ENCODE assay signal across 14 mouse cellular contexts in the genomic region with DNA sequence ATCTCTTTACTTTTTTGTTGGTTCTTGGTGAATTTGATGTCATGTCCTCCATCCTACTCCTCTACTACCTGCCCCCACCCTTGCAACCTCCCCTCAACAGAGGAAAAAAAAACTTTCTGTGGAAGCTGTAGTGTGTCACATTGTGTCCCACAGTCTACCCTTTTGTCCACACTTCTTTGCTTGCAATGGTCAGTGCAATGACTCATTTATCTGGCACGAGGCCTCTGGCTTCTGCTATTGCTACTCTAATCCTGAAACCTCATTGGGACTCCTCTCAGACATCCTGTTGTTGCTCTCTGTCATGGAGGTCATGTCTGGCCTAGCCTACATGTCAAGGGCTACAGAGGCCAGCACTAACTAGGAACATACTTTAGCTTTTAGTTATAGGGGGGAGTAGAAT. TPM values are rescaled to one million over a fixed set of nuclear protein-coding genes. Genes with fewer than 3 reads are reported as not detected.
DNase-seq lines count a peak whose midpoint lies in the region; ATAC-seq and TF ChIP-seq lines count a peak whose summit lies in the region.
"Had no signal": no experiment of that assay in that cellular context is flagged by ENCODE, and none has a peak within 500 bp of the region (broad histone marks: within the 10 kb centered on the region; RNA-seq: fewer than 3 reads in every experiment).

No protein-coding gene starts in this region.

- DNase-seq in heart, adult 8-10 months (ENCODE audit: low spot score): peak; percentile 54
- DNase-seq in heart, embryonic 10.5 days (ENCODE audit: low spot score): no peak
- no peak for DNase-seq in stomach, postnatal 0 days (ENCODE audit: low spot score)
- no peak for DNase-seq in spleen, postnatal 14 days (ENCODE audit: low spot score in 2 of 2)
- DNase-seq: cerebellum, postnatal 14 days; kidney, adult 9 months; lung, adult 2 months; right cerebral cortex, postnatal 14 days had no signal

- H3K4me2 ChIP-seq in stomach, embryonic 14.5 days (replicated peaks; ENCODE audit: low read depth, low read length): no peak overlapping the region
- no peak overlapping the region for H3K4me2 ChIP-seq in stomach, postnatal 0 days (replicated peaks; ENCODE audit: low read depth)
- H3K4me2 ChIP-seq in embryonic facial prominence, embryonic 15.5 days (replicated peaks): no peak overlapping the region
- H3K4me2 ChIP-seq in stomach, embryonic 15.5 days: no peak overlapping the region

- 46% methylated on average over 1 of the region's 1 CpGs for WGBS in heart, embryonic 10.5 days
- WGBS in stomach, embryonic 14.5 days: 55% methylated on average over 1 of the region's 1 CpGs
- 40% methylated on average over 1 of the region's 1 CpGs for WGBS in stomach, postnatal 0 days
- WGBS in embryonic facial prominence, embryonic 15.5 days: 23% methylated on average over 1 of the region's 1 CpGs
- 43% methylated on average over 1 of the region's 1 CpGs for WGBS in stomach, embryonic 15.5 days

- peaks cover 13% of the 10 kb centered on the region; the same call in 1 of the 2 replicates for H3K27me3 ChIP-seq in heart, embryonic 10.5 days (ENCODE audit: insufficient read depth, poor library complexity, severe bottlenecking)
- H3K27me3 ChIP-seq in stomach, embryonic 14.5 days (ENCODE audit: control insufficient read depth, insufficient read depth, low read length): no peaks in the 10 kb centered on the region
- H3K27me3 ChIP-seq in stomach, postnatal 0 days (ENCODE audit: control insufficient read depth, insufficient read depth, low read length): no peaks in the 10 kb centered on the region
- no peaks in the 10 kb centered on the region for H3K27me3 ChIP-seq in embryonic facial prominence, embryonic 15.5 days
- no peaks in the 10 kb centered on the region for H3K27me3 ChIP-seq in stomach, embryonic 15.5 days (replicated peaks)

- peaks cover 6% of the 10 kb centered on the region for H3K4me1 ChIP-seq in heart, embryonic 10.5 days
- H3K4me1 ChIP-seq in stomach, embryonic 14.5 days (ENCODE audit: control insufficient read depth, insufficient read depth, low read length): peaks cover 6% of the 10 kb centered on the region; the same call in 1 of the 2 replicates
- no peaks in the 10 kb centered on the region; the same call in 1 of the 2 replicates for H3K4me1 ChIP-seq in stomach, postnatal 0 days (replicated peaks; ENCODE audit: control insufficient read depth, insufficient read depth)
- H3K4me1 ChIP-seq in embryonic facial prominence, embryonic 15.5 days: peaks cover 2% of the 10 kb centered on the region; the same call in 1 of the 2 replicates
- H3K4me1 ChIP-seq in stomach, embryonic 15.5 days: peaks cover 10% of the 10 kb centered on the region

- TF ChIP-seq EP300 in stomach, postnatal 0 days (optimal IDR thresholded peaks at IDR 0.05): no peak

- no peak for ATAC-seq in stomach, embryonic 14.5 days (ENCODE audit: insufficient number of reproducible peaks, insufficient read depth, low FRiP score, low read depth)
- ATAC-seq in stomach, postnatal 0 days (ENCODE audit: low FRiP score, low TSS enrichment): no peak; the same call in 1 of the 2 replicates
- no peak for ATAC-seq in embryonic facial prominence, embryonic 15.5 days (ENCODE audit: insufficient number of reproducible peaks, low FRiP score, low TSS enrichment, low read depth)
- no peak for ATAC-seq in stomach, embryonic 15.5 days (ENCODE audit: insufficient read depth, low FRiP score, low read depth)
- no peak for ATAC-seq in erythroid progenitor cell, adult 5-6 weeks (replicated peaks; ENCODE audit: low FRiP score, poor library complexity, severe bottlenecking)
- ATAC-seq: forebrain, embryonic 14.5 days had no signal

- no peaks in the 10 kb centered on the region for H3K9me3 ChIP-seq in heart, embryonic 10.5 days
- no peaks in the 10 kb centered on the region for H3K9me3 ChIP-seq in stomach, embryonic 14.5 days (ENCODE audit: control insufficient read depth, low read depth, low read length)
- H3K9me3 ChIP-seq in stomach, postnatal 0 days (ENCODE audit: control insufficient read depth, low read length): no peaks in the 10 kb centered on the region
- no peaks in the 10 kb centered on the region for H3K9me3 ChIP-seq in embryonic facial prominence, embryonic 15.5 days (replicated peaks)
- H3K9me3 ChIP-seq in stomach, embryonic 15.5 days: no peaks in the 10 kb centered on the region

- no peak for TF ChIP-seq CTCF in stomach, postnatal 0 days (IDR thresholded peaks at IDR 0.05; ENCODE audit: low read depth)

- H3K9ac ChIP-seq in stomach, embryonic 14.5 days (replicated peaks; ENCODE audit: low read depth, low read length): no peak overlapping the region
- H3K9ac ChIP-seq in stomach, postnatal 0 days (ENCODE audit: low read length): no peak overlapping the region
- H3K9ac ChIP-seq in embryonic facial prominence, embryonic 15.5 days: no peak overlapping the region
- no peak overlapping the region for H3K9ac ChIP-seq in stomach, embryonic 15.5 days

- H3K27ac ChIP-seq in heart, embryonic 10.5 days: no peak overlapping the region
- H3K27ac ChIP-seq in stomach, embryonic 14.5 days (ENCODE audit: low read length): peak overlapping the region; percentile 77; the same call in 1 of the 2 replicates
- H3K27ac ChIP-seq in stomach, postnatal 0 days (replicated peaks): no peak overlapping the region
- H3K27ac ChIP-seq in embryonic facial prominence, embryonic 15.5 days (replicated peaks): peak overlapping the region; percentile 44; the same call in 1 of the 2 replicates
- peak overlapping the region; percentile 36 for H3K27ac ChIP-seq in stomach, embryonic 15.5 days

- no peak overlapping the region for H3K4me3 ChIP-seq in heart, embryonic 10.5 days
- no peak overlapping the region for H3K4me3 ChIP-seq in stomach, embryonic 14.5 days (ENCODE audit: low read depth, low read length)
- H3K4me3 ChIP-seq in stomach, postnatal 0 days (ENCODE audit: low read depth, low read length): no peak overlapping the region
- H3K4me3 ChIP-seq in embryonic facial prominence, embryonic 15.5 days (replicated peaks): no peak overlapping the region
- no peak overlapping the region for H3K4me3 ChIP-seq in stomach, embryonic 15.5 days (replicated peaks)
- H3K4me3 ChIP-seq: myocyte had no signal

- H3K36me3 ChIP-seq in heart, embryonic 10.5 days: no peaks in the 10 kb centered on the region
- no peaks in the 10 kb centered on the region for H3K36me3 ChIP-seq in stomach, embryonic 14.5 days (ENCODE audit: control insufficient read depth, insufficient read depth, low read length)
- no peaks in the 10 kb centered on the region for H3K36me3 ChIP-seq in stomach, postnatal 0 days (ENCODE audit: control insufficient read depth, insufficient read depth, low read length)
- no peaks in the 10 kb centered on the region for H3K36me3 ChIP-seq in embryonic facial prominence, embryonic 15.5 days
- H3K36me3 ChIP-seq in stomach, embryonic 15.5 days: no peaks in the 10 kb centered on the region

RNA-seq across cellular contexts. Expression of a gene that starts 5.7 kb away (rescaled TPM):
- 10 to 100 TPM; 18.8 to 23.0 (median 19.4) TPM for total RNA-seq in heart, adult 8-10 months (2022)
- polyA plus RNA-seq in heart, embryonic 10.5 days (2016; fragmentation: Nextera tagmentation; extraction: Ambion mirVana): 47.2 and 55.4 TPM in 2 replicates
- polyA plus RNA-seq in stomach, embryonic 14.5 days (2014; fragmentation: Nextera tagmentation; extraction: Ambion mirVana): 69.8 and 76.6 TPM in 2 replicates
- 32.0 and 34.0 TPM in 2 replicates for polyA plus RNA-seq in stomach, postnatal 0 days (2015; fragmentation: Nextera tagmentation; extraction: Ambion mirVana)
- 91.5 and 93.4 TPM in 2 replicates for polyA plus RNA-seq in embryonic facial prominence, embryonic 15.5 days (2015; fragmentation: Nextera tagmentation; extraction: Ambion mirVana)
- 57.4 and 57.6 TPM in 2 replicates for polyA plus RNA-seq in stomach, embryonic 15.5 days (2015; fragmentation: Nextera tagmentation; extraction: Ambion mirVana)
- total RNA-seq in erythroid progenitor cell, adult 5-6 weeks (2015; ENCODE audit: low replicate concordance): 4.2 and 5.4 TPM in 2 replicates
- 3.7 and 3.9 TPM in 2 replicates for total RNA-seq in erythroid progenitor cell, adult 5-6 weeks (2017; ENCODE audit: low replicate concordance)

RNA-seq across cellular contexts. Expression of a gene that starts 21.0 kb away (rescaled TPM):
- 10 to 100 TPM; 22.3 to 27.2 (median 23.0) TPM for total RNA-seq in heart, adult 8-10 months (2022)
- polyA plus RNA-seq in heart, embryonic 10.5 days (2016; fragmentation: Nextera tagmentation; extraction: Ambion mirVana): 45.4 and 48.0 TPM in 2 replicates
- polyA plus RNA-seq in stomach, embryonic 14.5 days (2014; fragmentation: Nextera tagmentation; extraction: Ambion mirVana): 45.8 and 47.5 TPM in 2 replicates
- polyA plus RNA-seq in stomach, postnatal 0 days (2015; fragmentation: Nextera tagmentation; extraction: Ambion mirVana): 19.4 and 22.7 TPM in 2 replicates
- 45.9 and 54.6 TPM in 2 replicates for polyA plus RNA-seq in embryonic facial prominence, embryonic 15.5 days (2015; fragmentation: Nextera tagmentation; extraction: Ambion mirVana)
- 38.3 and 42.6 TPM in 2 replicates for polyA plus RNA-seq in stomach, embryonic 15.5 days (2015; fragmentation: Nextera tagmentation; extraction: Ambion mirVana)
- 55.1 and 70.8 TPM in 2 replicates for total RNA-seq in erythroid progenitor cell, adult 5-6 weeks (2015; ENCODE audit: low replicate concordance)
- total RNA-seq in erythroid progenitor cell, adult 5-6 weeks (2017; ENCODE audit: low replicate concordance): 57.3 and 60.2 TPM in 2 replicates

RNA-seq across cellular contexts. Expression of a gene that starts 43.4 kb away (rescaled TPM):
- total RNA-seq in heart, adult 8-10 months (2022): 1 to 10 TPM; 3.3 to 5.2 (median 4.4) TPM
- 7.0 and 12.9 TPM in 2 replicates for polyA plus RNA-seq in heart, embryonic 10.5 days (2016; fragmentation: Nextera tagmentation; extraction: Ambion mirVana)
- 17.8 and 23.3 TPM in 2 replicates for polyA plus RNA-seq in stomach, embryonic 14.5 days (2014; fragmentation: Nextera tagmentation; extraction: Ambion mirVana)
- polyA plus RNA-seq in stomach, postnatal 0 days (2015; fragmentation: Nextera tagmentation; extraction: Ambion mirVana): 7.8 and 10.7 TPM in 2 replicates
- 40.7 and 43.4 TPM in 2 replicates for polyA plus RNA-seq in embryonic facial prominence, embryonic 15.5 days (2015; fragmentation: Nextera tagmentation; extraction: Ambion mirVana)
- 15.8 and 18.5 TPM in 2 replicates for polyA plus RNA-seq in stomach, embryonic 15.5 days (2015; fragmentation: Nextera tagmentation; extraction: Ambion mirVana)
- 0.42 TPM in 1 of 2 replicates, not detected in the other for total RNA-seq in erythroid progenitor cell, adult 5-6 weeks (2015; ENCODE audit: low replicate concordance)
- not detected in 2 replicates for total RNA-seq in erythroid progenitor cell, adult 5-6 weeks (2017; ENCODE audit: low replicate concordance)

Comparison
In these comparisons a context has a peak if more than half of its experiments do, and no peak if none do; other contexts are left out.
1. H3K27ac ChIP-seq: peak in stomach, embryonic 14.5 days (single experiment), embryonic facial prominence, embryonic 15.5 days (single experiment) and stomach, embryonic 15.5 days (single experiment); none in heart, embryonic 10.5 days (single experiment) and stomach, postnatal 0 days (single experiment).